Mouse (Mus musculus) ovary, adult 18-20 months (tissue): ENCODE measurements around the gene Klhl8.

Experiments
- DNase-seq: peaks from one replicate; pipeline ENCODE4 v3.0.0; 2022; ENCODE audit warnings: low spot score, mixed read lengths

Gene Klhl8

DNA sequence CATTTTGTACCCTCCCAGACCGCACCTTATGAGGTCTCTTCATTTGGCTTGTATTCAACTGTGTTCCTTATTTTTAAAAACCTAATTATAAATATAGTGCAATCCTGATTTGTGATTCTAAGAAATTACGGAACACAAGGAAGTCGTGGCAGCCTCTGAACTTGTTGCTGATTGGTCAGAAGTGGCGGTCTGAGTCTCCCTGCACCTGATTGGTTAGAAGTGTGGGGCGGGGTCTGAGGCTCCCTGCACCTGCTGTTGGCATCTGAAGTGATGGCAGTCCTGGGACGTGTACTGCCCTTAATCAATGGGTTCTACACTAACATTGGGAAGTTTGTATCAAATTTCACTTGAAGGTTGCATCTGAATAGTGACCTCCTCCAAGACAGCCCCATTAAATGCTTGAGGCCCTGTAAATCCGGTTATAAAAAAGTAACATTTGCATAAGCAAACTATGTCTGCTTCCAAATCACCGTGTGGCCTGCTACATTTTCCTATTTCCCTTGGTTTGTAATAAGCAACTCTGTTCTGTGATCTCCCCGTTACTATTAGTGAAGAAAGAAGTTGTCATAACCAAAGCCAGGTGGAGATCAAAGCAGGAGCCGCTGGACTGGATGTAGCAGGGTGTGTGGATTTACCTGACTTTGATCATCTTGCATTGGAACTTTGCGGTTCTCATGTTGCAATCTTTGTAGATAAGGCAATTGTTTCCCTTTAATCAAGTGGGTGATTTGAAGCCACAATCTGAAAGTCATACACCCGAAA, 5.7 kb upstream of the Klhl8 start:
- DNase-seq: no peak

- DNase-seq: no peak
Observed at GRCm38 (mm10) chr5:103914335-103915226, 3.5 kb upstream of the Klhl8 start.

- no peak for DNase-seq
Observed at GRCm38 (mm10) chr5:103913150-103913549, 2.1 kb upstream of the Klhl8 start.

- DNase-seq: no peak
Observed at GRCm38 (mm10) chr5:103911555-103911954, 496 bp upstream of the Klhl8 start.

DNA sequence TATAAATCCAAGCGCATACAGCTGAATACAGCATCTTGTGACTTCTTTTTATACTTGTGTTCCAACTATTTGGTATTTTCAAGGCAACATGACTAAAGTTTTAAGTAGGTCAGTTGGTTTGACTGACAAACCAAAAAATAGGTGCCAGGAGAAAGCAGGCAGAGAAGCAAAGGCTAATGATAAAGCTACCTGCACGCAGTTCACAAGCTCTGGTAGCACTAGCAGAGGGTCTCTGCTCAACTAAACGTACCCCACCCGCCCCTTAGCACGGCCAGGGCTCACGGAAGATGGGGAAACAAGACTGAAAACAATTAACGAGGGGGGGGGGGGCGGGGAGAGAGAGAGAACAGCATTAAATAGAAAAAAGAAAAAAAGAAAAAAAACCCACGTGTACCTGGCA, 903 bp downstream of the Klhl8 start:
- no peak for DNase-seq

GRCm38 (mm10) chr5:103909466-103909865, 1.6 kb downstream of the Klhl8 start:
- no peak for DNase-seq

GRCm38 (mm10) chr5:103908851-103909250, 2.2 kb downstream of the Klhl8 start:
- DNase-seq: no peak

DNA sequence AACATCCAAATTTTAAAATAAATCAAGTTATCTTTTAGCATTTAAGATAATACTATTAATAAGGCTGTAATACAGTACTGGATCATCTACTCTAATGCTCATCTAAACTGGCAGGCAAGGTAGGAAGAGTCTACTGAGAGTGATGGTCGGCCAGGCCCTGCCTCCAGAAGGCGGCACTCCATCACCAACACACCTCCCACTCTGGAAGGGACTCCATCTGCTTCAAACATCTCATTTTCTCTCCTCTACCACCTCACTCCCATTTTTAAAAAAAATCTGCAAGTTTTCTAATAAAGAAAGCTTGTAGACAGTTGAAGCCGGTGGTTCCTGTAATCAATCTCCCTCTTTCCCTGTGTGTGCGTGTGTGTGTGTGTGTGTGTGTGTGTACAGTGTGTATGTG, 3.2 kb downstream of the Klhl8 start:
- DNase-seq: no peak

- DNase-seq: no peak
Observed at GRCm38 (mm10) chr5:103906173-103906572, 4.9 kb downstream of the Klhl8 start.

DNA sequence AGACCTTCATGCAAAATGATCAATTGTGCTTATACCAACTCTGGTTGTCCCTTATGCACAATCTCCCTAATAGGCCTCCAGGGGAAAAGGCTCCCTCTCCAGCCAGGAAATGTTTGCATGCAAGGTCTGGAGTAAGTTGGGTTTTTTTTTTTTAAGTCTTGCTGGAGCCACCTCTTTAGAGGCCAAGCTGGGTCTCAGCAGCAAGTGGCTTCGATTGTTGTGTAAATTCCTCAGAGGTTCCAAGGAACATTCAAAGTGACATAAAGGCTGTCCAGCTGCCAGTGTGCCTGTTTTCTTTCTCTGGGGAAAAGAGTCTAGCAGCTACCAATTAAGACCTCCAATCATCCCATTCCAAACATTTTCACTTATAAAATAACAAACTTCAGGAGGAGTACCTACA, 12.7 kb downstream of the Klhl8 start:
- no peak for DNase-seq

- DNase-seq: no peak
Observed at GRCm38 (mm10) chr5:103889766-103890165, 21.3 kb downstream of the Klhl8 start.

GRCm38 (mm10) chr5:103863759-103864158, 47.3 kb downstream of the Klhl8 start:
- no peak for DNase-seq

DNA sequence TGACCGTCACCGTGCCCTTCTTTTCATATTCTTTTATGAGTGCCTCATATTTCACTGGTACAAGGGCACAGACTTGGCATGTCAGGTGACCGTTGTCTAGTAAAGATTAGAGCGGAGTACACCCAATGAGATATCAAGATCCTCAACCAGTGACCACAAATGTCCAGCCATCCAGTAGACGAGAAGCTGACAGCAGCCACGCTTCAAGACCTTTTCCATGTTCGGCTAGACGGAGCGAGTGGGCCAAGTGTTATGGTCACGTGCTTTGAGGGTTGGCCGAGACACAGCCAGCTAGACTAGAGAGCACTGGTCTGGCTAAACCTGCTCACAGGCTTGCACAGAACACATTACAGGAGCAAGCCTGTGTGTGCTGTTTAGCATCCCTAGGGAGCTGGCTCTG, 50.4 kb downstream of the Klhl8 start:
- DNase-seq: no peak

- no peak for DNase-seq
Observed at GRCm38 (mm10) chr5:103857151-103857550, 53.9 kb downstream of the Klhl8 start.

GRCm38 (mm10) chr5:103856286-103857009, 54.6 kb downstream of the Klhl8 start:
- no peak for DNase-seq

GRCm38 (mm10) chr5:103855483-103856211, 55.4 kb downstream of the Klhl8 start:
- no peak for DNase-seq

DNA sequence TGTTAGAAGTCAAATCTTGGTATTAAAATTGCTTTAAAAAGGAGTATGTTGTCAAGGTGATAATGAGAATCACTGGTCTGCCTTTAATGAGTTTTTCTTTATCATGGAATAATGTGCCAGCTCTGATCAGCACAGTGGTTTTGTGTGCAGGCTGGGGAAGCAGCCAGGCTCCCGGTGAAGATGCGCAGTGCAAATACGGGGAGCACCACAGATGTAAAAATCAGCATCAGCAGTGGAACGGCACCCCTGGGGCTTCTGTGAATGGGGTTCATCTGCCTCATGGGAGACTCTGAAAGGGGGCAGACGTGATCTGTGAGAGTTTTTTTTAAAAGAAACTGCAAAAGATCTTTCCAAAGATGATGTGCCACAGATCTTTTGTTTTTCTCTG, 56.3 kb downstream of the Klhl8 start:
- DNase-seq: no peak

- DNase-seq: no peak
Observed at GRCm38 (mm10) chr5:103854041-103854806, 56.8 kb downstream of the Klhl8 start.

GRCm38 (mm10) chr5:103852756-103853549, 58.1 kb downstream of the Klhl8 start:
- DNase-seq: no peak

DNA sequence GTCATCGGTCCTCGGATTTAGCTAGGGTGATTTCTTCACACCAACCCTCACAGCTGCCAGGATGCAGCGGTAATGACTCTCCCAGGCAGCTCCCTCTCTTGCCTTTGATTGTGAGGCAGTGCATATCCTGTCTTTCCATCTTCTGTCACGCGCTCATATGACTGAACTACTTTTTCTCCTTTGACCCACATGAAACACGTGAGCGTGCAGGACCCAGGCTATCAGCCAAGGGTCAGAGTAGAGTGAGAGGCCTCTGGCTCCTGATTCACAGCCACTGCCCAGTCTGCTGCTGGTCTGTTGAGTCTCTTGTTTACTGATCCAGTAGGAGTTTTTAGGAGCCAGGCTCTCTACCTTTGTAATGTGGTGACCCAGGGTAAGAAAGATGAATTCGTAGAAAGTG, 62.5 kb downstream of the Klhl8 start:
- no peak for DNase-seq
